Mouse (Mus musculus) right cerebral cortex, adult 18-20 months (tissue): Measurements from ENCODE around the gene Usp36.

ENCODE experiments used
- DNase-seq: peaks from one replicate; pipeline ENCODE4 v3.0.0; 2022; ENCODE audit warnings: mixed read lengths

Gene Usp36

DNA sequence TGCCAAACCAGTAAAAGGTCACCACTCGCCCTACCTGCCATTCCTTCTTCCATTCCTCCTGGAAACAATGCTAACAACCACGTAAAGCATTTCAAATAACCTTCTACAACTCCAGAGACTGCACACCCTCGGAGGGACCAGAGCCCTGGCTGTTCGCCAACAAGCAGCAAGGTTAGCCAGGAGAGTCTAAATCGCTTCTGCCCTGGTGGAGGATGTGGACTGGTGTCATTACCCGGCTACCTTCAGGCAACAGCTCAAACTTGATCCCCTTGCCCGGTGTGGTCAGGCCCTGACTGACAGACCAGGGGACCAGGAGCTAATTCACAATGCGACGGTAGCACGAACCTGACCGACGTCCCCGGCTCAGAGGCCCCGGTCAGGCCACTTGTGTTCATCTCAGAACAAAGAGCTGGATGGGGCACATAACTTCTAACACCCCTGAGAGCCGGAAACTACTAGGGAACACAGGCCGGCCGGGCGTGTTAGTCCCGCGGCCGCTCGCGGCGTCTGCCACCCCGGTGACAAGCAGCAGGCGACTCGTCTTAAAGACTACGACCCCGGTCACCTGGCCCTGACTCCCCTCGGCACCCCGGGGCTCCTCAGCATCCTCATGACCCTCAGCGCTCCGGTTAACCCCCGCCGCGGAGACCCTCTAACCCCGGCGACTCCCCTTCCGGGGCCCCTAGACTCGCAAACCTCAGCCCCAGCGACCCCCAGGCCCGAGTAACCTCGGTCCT is 42.5 kb downstream of the Usp36 start:
- DNase-seq: no peak

- DNase-seq: no peak
These were observed 43.3 kb downstream of the Usp36 start for GRCm38 (mm10) chr11:118246724-118247123.

DNA sequence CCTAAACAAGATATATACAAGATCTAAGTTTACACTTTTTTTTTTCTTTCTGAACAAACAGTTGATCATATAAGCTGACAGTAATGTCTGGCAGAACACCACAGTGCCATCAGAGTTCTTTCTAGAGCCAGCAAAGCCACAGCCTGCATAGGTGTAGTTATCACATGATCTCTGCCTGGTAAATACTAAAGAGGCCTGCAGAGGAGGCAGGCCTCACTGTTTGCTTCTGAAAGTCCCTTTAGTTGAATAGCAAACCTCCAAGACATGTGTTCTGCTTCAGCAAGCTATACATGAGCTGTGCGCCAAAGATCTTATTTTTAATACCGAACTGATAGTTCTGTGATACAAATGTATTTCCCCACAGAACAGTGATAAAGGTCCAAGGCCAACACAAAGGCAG is 44.9 kb downstream of the Usp36 start:
- DNase-seq: no peak

DNA sequence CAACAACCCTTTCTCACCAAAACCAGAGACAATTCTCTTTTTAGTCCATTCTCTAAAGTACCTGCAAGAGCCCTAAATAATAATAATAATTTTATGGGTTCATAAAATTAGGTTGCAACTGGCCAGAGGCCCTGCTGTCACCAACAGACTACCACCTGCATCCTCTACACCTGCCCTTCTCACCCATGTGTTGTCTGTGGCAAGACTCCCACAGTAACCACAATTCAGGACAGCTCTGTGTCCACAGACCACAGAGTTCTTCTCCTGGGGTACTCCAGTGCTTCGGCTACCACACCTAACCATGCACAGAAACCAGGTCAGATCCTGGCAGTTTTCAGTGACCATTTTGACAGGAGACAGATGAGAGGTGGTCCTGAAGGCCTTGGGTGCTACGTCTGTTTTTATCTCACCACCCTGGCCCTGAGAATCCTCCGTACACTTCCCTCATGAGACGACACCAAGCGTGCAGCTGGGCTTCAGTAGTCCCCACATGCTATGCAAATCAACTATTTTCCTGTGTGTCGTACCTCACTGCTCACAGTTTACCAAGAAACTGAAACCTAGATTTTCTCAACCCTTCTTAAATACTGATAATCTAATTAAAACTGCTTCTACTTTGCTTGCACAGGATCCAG is 46.3 kb downstream of the Usp36 start:
- DNase-seq: no peak

GRCm38 (mm10) chr11:118242506-118242905 is 47.5 kb downstream of the Usp36 start:
- no peak for DNase-seq

GRCm38 (mm10) chr11:118240388-118240787 is 49.7 kb downstream of the Usp36 start:
- DNase-seq: no peak

GRCm38 (mm10) chr11:118239281-118240198 is 50.5 kb downstream of the Usp36 start:
- no peak for DNase-seq

DNA sequence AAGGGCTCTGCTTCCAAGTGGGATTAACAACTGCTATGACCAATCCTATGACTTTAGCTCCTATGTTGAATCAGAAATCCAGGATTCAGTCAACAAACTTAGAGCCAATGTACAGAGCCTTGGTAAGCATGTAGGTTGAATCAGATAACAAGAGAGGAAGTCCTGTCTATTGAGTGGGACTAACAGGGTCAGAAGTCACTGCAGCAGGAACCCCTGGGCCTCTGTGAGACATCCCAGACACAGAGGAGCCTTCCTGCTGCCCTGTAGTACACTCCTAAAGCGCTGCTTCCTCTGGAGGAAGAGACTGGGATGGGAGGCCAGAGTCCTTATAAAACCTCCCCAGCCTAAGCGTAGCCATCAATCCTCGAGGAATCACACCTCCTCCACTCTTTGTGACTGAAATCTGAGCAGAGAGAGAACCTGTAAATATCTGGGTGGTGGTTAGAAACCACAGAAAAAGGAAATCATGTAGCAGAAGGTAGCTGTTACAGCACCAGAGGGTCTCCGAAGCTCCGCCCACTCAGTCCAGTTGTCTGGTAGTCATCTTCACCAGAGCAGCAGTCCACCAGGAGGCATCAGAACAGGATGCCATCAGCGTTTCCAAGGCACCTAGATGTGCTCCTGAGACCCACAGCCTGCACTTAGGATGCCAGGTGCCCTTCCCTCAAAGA is 53.4 kb downstream of the Usp36 start:
- DNase-seq: no peak

GRCm38 (mm10) chr11:118234929-118235328 is 55.1 kb downstream of the Usp36 start:
- DNase-seq: no peak

DNA sequence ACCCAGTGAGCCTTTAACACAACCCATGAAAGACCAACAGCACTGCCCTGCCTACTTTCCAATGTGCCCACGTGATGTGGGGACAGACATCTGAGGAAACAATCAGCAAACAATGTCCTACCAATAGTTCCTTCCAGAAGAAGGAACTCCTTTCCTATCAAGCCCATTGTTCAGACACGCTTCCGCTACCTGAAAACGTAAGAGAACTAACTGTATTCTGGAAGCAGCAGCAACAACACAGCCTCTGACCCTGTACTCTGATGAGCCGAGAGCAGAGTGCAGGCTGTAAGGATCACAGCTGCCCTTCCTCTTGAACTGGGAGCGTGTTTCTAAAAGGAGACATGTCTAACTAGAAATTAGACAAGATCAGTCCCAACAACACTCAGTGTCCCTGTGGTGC is 55.5 kb downstream of the Usp36 start:
- DNase-seq: no peak

DNA sequence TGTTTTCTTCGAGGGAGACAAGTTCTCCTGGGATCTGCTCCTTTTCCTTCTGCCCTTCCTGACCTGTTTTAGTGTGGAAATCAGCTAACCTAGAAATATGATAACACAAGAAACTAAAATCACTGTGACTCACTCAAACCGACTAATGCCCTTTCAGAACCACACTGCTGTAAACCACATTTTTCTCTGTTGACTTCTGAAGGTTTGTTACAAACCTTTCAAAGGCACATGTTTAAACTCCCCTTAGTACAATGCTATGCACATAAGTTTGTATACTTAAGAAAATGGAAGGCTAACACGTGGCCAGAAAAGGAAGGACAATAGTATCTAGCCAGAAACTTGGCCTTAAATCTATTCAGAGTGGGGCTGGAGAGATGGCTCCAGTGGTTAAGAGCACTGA is 56.1 kb downstream of the Usp36 start:
- no peak for DNase-seq

GRCm38 (mm10) chr11:118232314-118232831 is 57.7 kb downstream of the Usp36 start:
- no peak for DNase-seq

- DNase-seq: no peak
These were observed 60.1 kb downstream of the Usp36 start for GRCm38 (mm10) chr11:118229941-118230340.

- DNase-seq: no peak
These were observed 62.4 kb downstream of the Usp36 start for GRCm38 (mm10) chr11:118227650-118228049.

DNA sequence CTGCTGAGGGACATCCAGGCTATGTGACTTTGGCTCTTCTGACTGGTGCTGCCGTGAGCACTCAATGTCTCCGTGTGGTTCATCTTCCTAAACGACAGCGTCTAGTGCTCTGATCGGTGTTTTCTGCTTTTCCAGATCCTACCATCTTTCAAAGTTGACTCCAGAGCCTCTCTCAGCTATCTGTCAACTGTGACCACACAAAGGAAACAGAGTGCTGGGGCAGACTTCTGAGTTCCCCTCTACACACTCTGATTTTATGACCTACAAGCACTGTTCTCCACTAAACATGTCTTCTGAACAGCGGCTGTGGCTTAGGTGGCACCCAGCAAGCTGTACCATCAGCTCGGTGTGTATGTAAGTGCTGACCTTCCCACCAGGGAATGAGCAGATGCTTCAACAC is 63.2 kb downstream of the Usp36 start:
- no peak for DNase-seq

DNA sequence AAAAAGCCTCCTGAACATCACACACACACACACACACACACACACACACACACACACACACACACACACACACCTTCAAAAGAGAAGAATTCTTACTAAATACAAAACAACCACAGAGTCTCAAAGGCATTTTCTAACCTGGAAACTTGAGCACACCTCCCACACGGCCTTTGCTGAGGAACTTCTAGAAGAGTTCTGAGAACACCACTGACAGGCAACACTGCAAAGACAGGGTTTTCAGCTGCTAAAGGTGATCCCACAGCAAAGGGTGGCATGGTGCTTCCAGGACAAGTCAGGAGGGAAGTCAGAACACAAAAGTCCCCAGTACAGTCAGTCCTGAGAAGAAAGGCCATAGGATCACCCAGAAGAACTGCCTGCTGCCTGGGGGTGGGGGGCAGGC is 64.2 kb downstream of the Usp36 start:
- no peak for DNase-seq

- DNase-seq: no peak
These were observed 64.8 kb downstream of the Usp36 start for GRCm38 (mm10) chr11:118225056-118225836.

GRCm38 (mm10) chr11:118223416-118224067 is 66.5 kb downstream of the Usp36 start:
- no peak for DNase-seq

GRCm38 (mm10) chr11:118222917-118223316 is 67.1 kb downstream of the Usp36 start:
- DNase-seq: no peak

DNA sequence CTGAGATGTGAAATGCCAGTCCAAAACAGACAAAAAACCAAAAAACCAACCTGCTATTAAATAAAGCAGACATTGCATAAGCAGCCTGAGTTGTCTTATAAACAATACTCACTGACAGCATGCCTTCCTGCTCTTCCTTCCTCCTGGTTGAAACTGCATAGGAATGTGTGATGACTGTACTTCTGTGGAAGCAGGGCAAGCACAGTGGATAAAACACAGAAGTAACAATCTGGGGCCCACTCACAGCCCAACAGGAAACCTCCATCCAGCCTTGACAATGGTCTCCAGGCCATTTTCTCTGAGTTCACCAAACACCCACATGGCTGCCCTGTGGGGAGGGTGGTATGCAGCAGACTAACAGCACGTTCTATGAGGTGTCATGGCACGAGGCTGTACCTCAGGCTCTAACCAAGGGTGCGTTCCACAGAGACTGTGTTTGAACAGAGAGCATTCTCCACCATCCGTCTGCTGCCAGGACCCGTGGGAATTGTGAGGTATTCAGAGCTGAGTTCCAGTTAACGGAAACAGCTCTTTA is 67.6 kb downstream of the Usp36 start:
- DNase-seq: no peak
